Mouse (Mus musculus) thymus, postnatal 4 days (tissue): ENCODE measurements around the gene Acads.
"Not testable (repeated sequence)": the region's sequence is repeated elsewhere in the genome, so short reads cannot be mapped to it uniquely, and the experiment has no call there.

Experiments used
- DNase-seq: peaks from one replicate; pipeline ENCODE4 v3.0.0; 2021

The Acads gene

GRCm38 (mm10) chr5:115149675-115150459 is 30.7 kb upstream of the Acads start:
- DNase-seq, result no peak

- DNase-seq, result not testable (repeated sequence)
These were observed 29.7 kb upstream of the Acads start for GRCm38 (mm10) chr5:115148872-115149271.

- no peak for DNase-seq
These were observed 29.2 kb upstream of the Acads start for GRCm38 (mm10) chr5:115148378-115148777.

- DNase-seq, result no peak
These were observed 28.2 kb upstream of the Acads start for GRCm38 (mm10) chr5:115147388-115147787.

- DNase-seq, result no peak
These were observed 27.6 kb upstream of the Acads start for GRCm38 (mm10) chr5:115146747-115147130.

GRCm38 (mm10) chr5:115145976-115146746 is 27.0 kb upstream of the Acads start:
- no peak for DNase-seq

GRCm38 (mm10) chr5:115145253-115145968 is 26.3 kb upstream of the Acads start:
- DNase-seq, result no peak

- DNase-seq, result no peak
These were observed 25.3 kb upstream of the Acads start for GRCm38 (mm10) chr5:115144471-115144870.

GRCm38 (mm10) chr5:115143552-115143951 is 24.4 kb upstream of the Acads start:
- no peak for DNase-seq

- no peak for DNase-seq
These were observed 23.1 kb upstream of the Acads start for GRCm38 (mm10) chr5:115142166-115142697.

- DNase-seq, result no peak
These were observed 21.6 kb upstream of the Acads start for GRCm38 (mm10) chr5:115140726-115141125.

GRCm38 (mm10) chr5:115139124-115139523 is 20.0 kb upstream of the Acads start:
- no peak for DNase-seq

- peak; percentile 97 for DNase-seq
These were observed 15.4 kb upstream of the Acads start, which contains the start of gene Unc119b for GRCm38 (mm10) chr5:115134234-115135165. Gene Unc119b (minus strand): TSS chr5:115134975.

GRCm38 (mm10) chr5:115133358-115134066 is 14.4 kb upstream of the Acads start:
- no peak for DNase-seq

- DNase-seq, result no peak
These were observed 13.3 kb upstream of the Acads start for GRCm38 (mm10) chr5:115132465-115132864.

- no peak for DNase-seq
These were observed 10.2 kb upstream of the Acads start for GRCm38 (mm10) chr5:115129328-115129727.

GRCm38 (mm10) chr5:115127421-115128179 is 8.5 kb upstream of the Acads start:
- DNase-seq, result no peak

- DNase-seq, result no peak
These were observed 7.6 kb upstream of the Acads start for GRCm38 (mm10) chr5:115126578-115127312.

GRCm38 (mm10) chr5:115125211-115125871 is 6.2 kb upstream of the Acads start:
- DNase-seq, result peak; percentile 93
